Mouse (Mus musculus) heart, embryonic 14.5 days (tissue): ENCODE results near the gene Ccr7. TPM values are rescaled to one million over a fixed set of nuclear protein-coding genes. Genes with fewer than 3 reads are reported as not detected.

Experiments
- ATAC-seq: fragments of 200-750 bp; cut with Nextera tagmentation; 2 replicates; pipeline ENCODE4 v1.8.0; 2017; ENCODE audit warnings: low read depth, moderate TSS enrichment; ENCODE audit not compliant: insufficient number of reproducible peaks, insufficient read depth, low FRiP score
- H3K27ac ChIP-seq, 2 experiments: fragments of 200-500 bp in 1 of 2; fragments of 300-500 bp in 1 of 2; sonication (generic) in 1 of 2; replicated peaks in 1 of 2; 2 replicates each; pipeline ENCODE4 v1.5.1; 2012 to 2014; ENCODE audit warnings: low read depth in 2 of 2, low read length in 2 of 2, control low read depth in 1 of 2, mild to moderate bottlenecking in 1 of 2, mixed read lengths in 1 of 2; ENCODE audit not compliant: control insufficient read depth in 1 of 2, insufficient read depth in 1 of 2
- H3K27me3 ChIP-seq: fragments of 300-500 bp; sonication (generic); 2 replicates; pipeline ENCODE4 v1.6.1; 2014; ENCODE audit warnings: mild to moderate bottlenecking, low read length, control low read depth; ENCODE audit not compliant: control insufficient read depth, insufficient read depth
- H3K36me3 ChIP-seq: fragments of 300-500 bp; sonication (generic); 2 replicates; pipeline ENCODE4 v1.6.1; 2014; ENCODE audit warnings: mild to moderate bottlenecking, control low read depth, low read length, mixed read lengths; ENCODE audit not compliant: control insufficient read depth, insufficient read depth
- H3K4me1 ChIP-seq, 2 experiments: fragments of 200-500 bp in 1 of 2; fragments of 300-500 bp in 1 of 2; sonication (generic) in 1 of 2; 2 replicates each; pipeline ENCODE4 v1.6.1; 2012 to 2014; ENCODE audit warnings: low read length in 2 of 2, control low read depth in 1 of 2, mixed read lengths in 1 of 2; ENCODE audit not compliant: control insufficient read depth in 2 of 2, insufficient read depth in 2 of 2
- H3K4me2 ChIP-seq: fragments of 300-500 bp; sonication (generic); 2 replicates; pipeline ENCODE4 v1.6.1; 2014; ENCODE audit warnings: mild to moderate bottlenecking, low read length
- H3K4me3 ChIP-seq, 2 experiments: fragments of 200-500 bp in 1 of 2; fragments of 300-500 bp in 1 of 2; sonication (generic) in 1 of 2; 2 replicates each; pipeline ENCODE4 v1.5.1; 2012 to 2014; ENCODE audit warnings: low read length in 2 of 2, mild to moderate bottlenecking in 2 of 2, control low read depth in 1 of 2, low read depth in 1 of 2, moderate library complexity in 1 of 2; ENCODE audit not compliant: control insufficient read depth in 1 of 2, insufficient read depth in 1 of 2
- H3K9ac ChIP-seq: fragments of 300-500 bp; sonication (generic); 2 replicates; pipeline ENCODE4 v1.6.1; 2014; ENCODE audit warnings: mild to moderate bottlenecking, low read length
- H3K9me3 ChIP-seq: fragments of 300-500 bp; sonication (generic); 2 replicates; pipeline ENCODE4 v1.6.1; 2016; ENCODE audit warnings: low read length, control low read depth; ENCODE audit not compliant: control insufficient read depth
- WGBS: fragments of 180-500 bp; shearing (Covaris S2); extraction: QIAGEN DNeasy Blood & Tissue Kit; methylation state at CpG from one replicate; pipeline ENCODE4 v1.1.7; 2014; 5-methylcytosine and 5-hydroxymethylcytosine counted together
- polyA plus RNA-seq: library from polyadenylated mRNA; unstranded; fragments of >200 nt; fragmentation: Nextera tagmentation; extraction: Ambion mirVana; gene quantifications from 2 replicates; pipeline ENCODE4 v1.2.1, GENCODE M21; 2014

Gene Ccr7
- polyA plus RNA-seq, 1 experiment from 2014 or later, result 0.16 TPM

- ATAC-seq, result no peak
- no peak overlapping the region for H3K27ac ChIP-seq
- H3K9me3 ChIP-seq, result peaks cover 3% of the 10 kb centered on the region; the same call in 1 of the 2 replicates
- no peak overlapping the region for H3K9ac ChIP-seq
- H3K36me3 ChIP-seq, result no peaks in the 10 kb centered on the region
- peaks cover 4 to 10% of the 10 kb centered on the region in 2 experiments; a peak in 3 of 4 replicates for H3K4me1 ChIP-seq
- 90% methylated on average over 7 of the region's 7 CpGs for WGBS
- H3K4me2 ChIP-seq, result no peak overlapping the region
- H3K27me3 ChIP-seq, result no peaks in the 10 kb centered on the region
- no peak overlapping the region for H3K4me3 ChIP-seq
These were observed 43.2 kb downstream of the Ccr7 start for GRCm38 (mm10) chr11:99111631-99112030.

DNA sequence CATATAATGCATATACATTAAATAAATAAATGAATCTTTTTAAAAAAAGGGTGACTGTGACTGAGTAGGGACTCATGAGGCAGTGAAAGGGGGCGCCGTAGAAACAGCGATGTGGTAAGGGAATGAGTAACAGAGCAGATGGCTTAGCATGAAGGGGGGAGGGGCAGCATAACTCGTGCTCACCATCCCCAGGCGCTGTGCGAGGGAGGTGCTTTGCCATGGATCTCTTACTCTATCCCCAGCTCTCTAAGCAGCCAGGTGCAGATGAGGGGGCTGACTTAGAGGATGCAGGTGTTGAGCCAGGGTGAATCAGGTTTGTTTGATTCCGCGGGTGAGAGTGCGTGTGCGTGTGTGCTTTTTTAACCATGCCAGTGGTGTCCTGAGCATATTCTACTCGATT lies 43.7 kb downstream of the Ccr7 start:
- no peak overlapping the region for H3K9ac ChIP-seq
- no peaks in the 10 kb centered on the region for H3K27me3 ChIP-seq
- H3K4me3 ChIP-seq, result no peak overlapping the region
- 70% methylated on average over 11 of the region's 11 CpGs for WGBS
- H3K27ac ChIP-seq, result no peak overlapping the region
- no peaks in the 10 kb centered on the region for H3K36me3 ChIP-seq
- no peak overlapping the region for H3K4me2 ChIP-seq
- peaks cover 8 to 10% of the 10 kb centered on the region in 2 experiments; a peak in 3 of 4 replicates for H3K4me1 ChIP-seq
- no peak for ATAC-seq
- peaks cover 3% of the 10 kb centered on the region; the same call in 1 of the 2 replicates for H3K9me3 ChIP-seq

DNA sequence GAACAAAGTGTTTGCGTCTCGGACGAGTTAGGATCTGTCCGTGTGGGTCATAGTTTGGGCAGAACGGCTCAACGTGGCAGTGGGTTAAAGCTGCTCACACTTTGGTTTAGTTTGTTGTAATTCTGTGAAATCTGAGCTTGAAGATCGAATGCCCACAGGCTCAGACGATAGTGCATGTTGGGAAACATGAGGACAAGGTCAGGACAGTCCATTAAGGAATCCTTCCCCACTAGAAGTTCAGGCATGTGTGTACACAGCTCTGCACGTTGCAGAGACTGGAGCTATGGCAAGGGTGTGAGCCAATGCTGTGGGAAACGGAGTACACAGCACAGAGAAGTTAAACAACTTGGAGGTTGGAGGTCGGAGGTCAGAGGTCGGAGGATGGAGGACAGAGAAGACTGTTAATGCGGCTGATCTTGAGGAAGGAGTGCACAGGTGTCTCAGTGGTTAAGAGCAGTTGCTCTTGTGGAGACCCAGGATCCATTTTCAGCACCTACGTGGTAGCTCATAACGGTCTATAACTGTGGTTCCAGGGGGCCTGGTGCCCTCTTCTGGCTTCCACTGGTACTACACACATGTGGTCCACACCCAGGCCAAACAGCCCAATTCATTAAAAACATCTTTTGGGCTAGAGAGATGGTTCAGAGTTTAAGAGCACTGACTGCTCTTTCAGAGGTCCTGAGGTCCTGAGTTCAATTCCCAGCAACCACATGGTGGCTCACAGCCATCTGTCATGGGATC lies 44.3 kb downstream of the Ccr7 start:
- WGBS, result 86% methylated on average over 15 of the region's 15 CpGs

GRCm38 (mm10) chr11:99108296-99108695 lies 46.6 kb downstream of the Ccr7 start:
- peaks cover 3% of the 10 kb centered on the region; the same call in 1 of the 2 replicates for H3K9me3 ChIP-seq
- H3K36me3 ChIP-seq, result no peaks in the 10 kb centered on the region
- no peaks in the 10 kb centered on the region for H3K27me3 ChIP-seq
- no peak overlapping the region for H3K4me3 ChIP-seq
- H3K27ac ChIP-seq, result no peak overlapping the region
- H3K4me1 ChIP-seq, result peaks cover 8% of the 10 kb centered on the region in 2 experiments; a peak in 3 of 4 replicates
- no peak for ATAC-seq
- WGBS, result 60% methylated on average over 3 of the region's 3 CpGs
- no peak overlapping the region for H3K9ac ChIP-seq
- no peak overlapping the region for H3K4me2 ChIP-seq

More for the DNA sequence above, 44.3 kb downstream of the Ccr7 start:
- H3K4me2 ChIP-seq, result no peak overlapping the region
- H3K9me3 ChIP-seq, result peaks cover 3% of the 10 kb centered on the region; the same call in 1 of the 2 replicates
- H3K27ac ChIP-seq, result no peak overlapping the region
- no peak overlapping the region for H3K4me3 ChIP-seq
- no peak overlapping the region for H3K9ac ChIP-seq
- no peaks in the 10 kb centered on the region for H3K27me3 ChIP-seq
- ATAC-seq, result no peak
- peaks cover 8 to 10% of the 10 kb centered on the region in 2 experiments; a peak in 3 of 4 replicates for H3K4me1 ChIP-seq
- H3K36me3 ChIP-seq, result no peaks in the 10 kb centered on the region

GRCm38 (mm10) chr11:99105981-99106726 lies 48.7 kb downstream of the Ccr7 start:
- H3K4me2 ChIP-seq, result no peak overlapping the region
- no peaks in the 10 kb centered on the region for H3K36me3 ChIP-seq
- no peaks in the 10 kb centered on the region for H3K27me3 ChIP-seq
- no peak overlapping the region for H3K27ac ChIP-seq
- no peak for ATAC-seq
- H3K9me3 ChIP-seq, result peaks cover 3% of the 10 kb centered on the region; the same call in 1 of the 2 replicates
- WGBS, result 61% methylated on average over 12 of the region's 12 CpGs
- H3K9ac ChIP-seq, result no peak overlapping the region
- no peak overlapping the region for H3K4me3 ChIP-seq
- peaks cover 5 to 6% of the 10 kb centered on the region in 2 experiments; a peak in 1 of 4 replicates for H3K4me1 ChIP-seq

- Histone ChIP-seq H3K36me3 (no peaks in the 10 kb centered on the region), H3K4me3 (no peak overlapping the region), H3K9me3 (no peaks in the 10 kb centered on the region), H3K27ac (no peak overlapping the region), H3K4me1 (peaks cover 5 to 8% of the 10 kb centered on the region in 2 experiments; a peak in 1 of 4 replicates), H3K27me3 (no peaks in the 10 kb centered on the region), H3K4me2 (no peak overlapping the region), H3K9ac (no peak overlapping the region)
- WGBS, result 67% methylated on average over 9 of the region's 9 CpGs
- ATAC-seq, result no peak
These were observed 50.1 kb downstream of the Ccr7 start for GRCm38 (mm10) chr11:99104609-99105410.

- Histone ChIP-seq H3K4me3 (no peak overlapping the region), H3K4me1 (peaks cover 9 to 10% of the 10 kb centered on the region in 2 experiments; a peak in 2 of 4 replicates), H3K4me2 (no peak overlapping the region), H3K36me3 (no peaks in the 10 kb centered on the region), H3K9me3 (no peaks in the 10 kb centered on the region), H3K27me3 (no peaks in the 10 kb centered on the region), H3K9ac (no peak overlapping the region), H3K27ac (no peak overlapping the region)
- no peak for ATAC-seq
- WGBS, result 85% methylated on average over 9 of the region's 9 CpGs
These were observed 52.2 kb downstream of the Ccr7 start for GRCm38 (mm10) chr11:99102575-99103270.
